Mouse (Mus musculus) frontal cortex, postnatal 36 days (tissue): ENCODE data around the gene Phldb3.
A peak's percentile ranks its signal among the peaks of the same experiment; 100 is the strongest.

Experiments
- DNase-seq, 2 experiments: peaks; one replicate each; pipeline ENCODE4 v3.0.0; 2022; ENCODE audit warnings: low spot score in 2 of 2

Gene Phldb3

GRCm38 (mm10) chr7:24610144-24610878 is at the start of gene Phldb3:
Gene Phldb3, plus strand, starts transcription at chr7:24610763.
- no peak for DNase-seq

GRCm38 (mm10) chr7:24561450-24561849 is 49.1 kb upstream of the Phldb3 start:
- no peak for DNase-seq

- DNase-seq: no peak
These were observed 47.2 kb upstream of the Phldb3 start for GRCm38 (mm10) chr7:24563191-24563836.

- no peak for DNase-seq
These were observed 46.7 kb upstream of the Phldb3 start for GRCm38 (mm10) chr7:24563837-24564206.

GRCm38 (mm10) chr7:24564607-24565265 is 45.8 kb upstream of the Phldb3 start:
- peak; percentile 51 to 74 for DNase-seq

GRCm38 (mm10) chr7:24565627-24566026 is 44.9 kb upstream of the Phldb3 start:
- DNase-seq: no peak

GRCm38 (mm10) chr7:24566206-24566605 is 44.4 kb upstream of the Phldb3 start:
- no peak for DNase-seq

- peak in 1 of 2 experiments; percentile 28 for DNase-seq
These were observed 42.1 kb upstream of the Phldb3 start for GRCm38 (mm10) chr7:24568512-24568911.

GRCm38 (mm10) chr7:24571071-24571470 is 39.5 kb upstream of the Phldb3 start:
- DNase-seq: no peak

GRCm38 (mm10) chr7:24572455-24572854 is 38.1 kb upstream of the Phldb3 start:
- no peak for DNase-seq

GRCm38 (mm10) chr7:24574224-24574796 is 36.3 kb upstream of the Phldb3 start:
- DNase-seq: no peak

- DNase-seq: no peak
These were observed 32.8 kb upstream of the Phldb3 start for GRCm38 (mm10) chr7:24577811-24578210.

GRCm38 (mm10) chr7:24584876-24585275 is 25.7 kb upstream of the Phldb3 start:
- no peak for DNase-seq

- DNase-seq: no peak
These were observed 24.6 kb upstream of the Phldb3 start for GRCm38 (mm10) chr7:24585995-24586394.

GRCm38 (mm10) chr7:24586828-24587227 is 23.7 kb upstream of the Phldb3 start:
- no peak for DNase-seq

- peak; percentile 86 to 88 for DNase-seq
These were observed 23.0 kb upstream of the Phldb3 start, which contains the start of the genes Ethe1 and Zfp575 for GRCm38 (mm10) chr7:24587330-24588105. Gene Ethe1, plus strand, starts transcription at chr7:24587543. Gene Zfp575, minus strand, starts transcription at chr7:24587641.

- no peak for DNase-seq
These were observed 22.2 kb upstream of the Phldb3 start for GRCm38 (mm10) chr7:24588336-24588735.

GRCm38 (mm10) chr7:24591735-24592134 is 18.8 kb upstream of the Phldb3 start:
- no peak for DNase-seq

GRCm38 (mm10) chr7:24592163-24592562 is 18.4 kb upstream of the Phldb3 start:
- no peak for DNase-seq

- DNase-seq: no peak
These were observed 17.8 kb upstream of the Phldb3 start for GRCm38 (mm10) chr7:24592781-24593180.

- peak; percentile 58 to 61 for DNase-seq
These were observed 16.8 kb upstream of the Phldb3 start for GRCm38 (mm10) chr7:24593621-24594308.
